Mouse (Mus musculus) ovary, postnatal 36 days (tissue): ENCODE data around the gene Dnm3.

Experiments used
- DNase-seq: peaks from one replicate; pipeline ENCODE4 v3.0.0; 2022; ENCODE audit warnings: low spot score, mixed read lengths

The Dnm3 gene

DNA sequence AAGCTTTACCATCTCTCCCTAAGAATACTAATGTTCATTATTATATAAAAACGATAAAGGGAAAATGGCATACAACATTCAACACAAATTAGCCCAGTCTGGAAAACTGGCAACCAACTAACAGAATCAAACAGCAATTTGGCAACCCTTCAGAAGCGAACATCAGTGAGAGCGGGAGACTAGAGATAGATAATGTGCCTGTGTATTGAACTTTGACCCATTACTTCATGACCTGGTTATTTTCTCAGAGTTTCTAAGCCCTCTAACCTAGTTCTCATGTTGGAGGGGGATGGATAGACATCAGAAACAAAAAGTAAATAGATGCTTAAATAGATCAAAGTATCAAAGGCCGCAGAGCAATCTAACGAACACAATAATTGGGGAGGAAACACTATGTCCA, 230.6 kb downstream of the Dnm3 start:
- no peak for DNase-seq

DNA sequence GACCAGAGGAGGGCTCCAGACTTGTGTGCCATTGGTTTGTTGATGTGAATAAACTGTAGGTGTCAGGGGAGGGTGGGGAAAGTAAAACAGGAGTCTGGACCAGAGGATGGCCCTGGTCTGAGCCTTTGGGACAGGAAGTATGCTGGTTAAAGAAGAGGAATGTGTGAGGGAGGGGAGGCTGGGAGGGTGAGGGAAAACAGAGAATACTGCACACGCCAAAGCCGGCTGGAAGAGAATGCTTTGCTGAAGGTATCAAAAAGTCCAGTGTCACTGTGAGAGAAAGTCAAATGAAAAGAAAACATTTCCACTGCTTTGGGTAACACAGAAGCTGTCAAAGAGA, 234.2 kb downstream of the Dnm3 start:
- DNase-seq = no peak

DNA sequence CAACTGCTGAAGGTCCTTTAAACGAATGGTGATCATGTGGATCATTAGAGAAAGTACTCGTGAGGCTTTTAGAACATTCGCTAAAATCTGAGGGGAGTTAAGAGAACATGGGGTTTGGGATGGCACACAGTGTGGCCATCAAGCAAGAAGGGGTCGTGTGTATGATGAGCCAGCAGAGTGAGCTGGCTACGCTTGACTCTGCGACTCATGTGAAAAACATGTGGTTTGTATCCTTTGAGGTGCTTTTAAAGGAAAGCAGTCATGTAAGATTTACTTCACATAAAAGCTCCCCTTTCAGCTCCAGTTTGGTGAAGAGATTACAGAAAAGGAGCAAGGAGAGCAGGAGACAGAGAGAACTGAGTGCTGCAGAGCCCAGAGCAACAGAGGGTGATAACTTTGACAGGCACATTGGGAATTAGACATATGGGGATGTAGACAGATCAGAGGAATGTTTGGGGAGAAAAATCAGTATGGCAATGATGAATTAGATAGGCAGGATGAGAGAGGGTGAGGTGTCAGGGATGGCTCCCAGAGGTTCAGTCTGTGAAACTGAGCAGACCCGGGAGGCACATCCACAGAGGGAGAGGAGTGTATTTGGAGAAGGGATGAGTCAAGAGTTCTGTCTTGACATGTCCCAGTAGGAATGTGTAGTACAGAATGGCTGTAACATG, 234.7 kb downstream of the Dnm3 start:
- DNase-seq = no peak

DNA sequence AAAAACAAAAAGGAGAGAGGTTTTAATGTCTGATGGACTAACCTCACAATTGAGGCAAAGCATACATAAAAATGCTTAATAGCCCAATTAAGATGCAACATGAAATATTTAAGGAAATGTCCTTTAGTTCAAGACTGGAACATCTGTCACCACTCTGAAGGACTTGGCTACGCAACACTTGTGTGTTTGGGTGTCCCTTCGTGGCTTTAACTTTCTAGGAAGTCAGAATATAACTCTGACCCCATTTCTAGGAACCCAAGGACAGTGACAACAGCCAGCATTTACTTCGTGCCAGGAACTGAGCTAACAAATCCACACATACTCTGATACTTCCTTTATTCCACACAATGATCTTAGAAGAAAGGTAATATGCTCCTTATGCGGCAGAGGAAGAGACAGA, 237.1 kb downstream of the Dnm3 start:
- no peak for DNase-seq

DNA sequence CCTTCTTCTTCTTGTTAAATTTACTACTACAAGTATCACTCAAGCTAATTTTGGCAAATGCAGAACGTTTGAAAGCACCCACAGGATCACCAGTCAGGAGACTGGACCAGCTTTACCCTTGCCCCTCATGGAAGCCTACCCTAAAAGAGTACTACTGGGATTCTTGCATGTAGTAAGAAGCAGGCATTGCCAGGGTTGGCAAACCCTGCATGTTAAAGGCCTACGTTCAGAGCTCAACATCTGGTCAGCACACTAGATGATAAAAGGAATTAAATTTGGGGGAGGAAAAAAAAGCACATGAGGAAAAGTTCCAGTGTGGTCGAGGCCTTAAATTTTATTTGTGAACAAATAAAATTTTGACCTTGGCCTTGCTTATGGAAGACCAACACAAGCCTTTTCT, 239.2 kb downstream of the Dnm3 start:
- no peak for DNase-seq

DNA sequence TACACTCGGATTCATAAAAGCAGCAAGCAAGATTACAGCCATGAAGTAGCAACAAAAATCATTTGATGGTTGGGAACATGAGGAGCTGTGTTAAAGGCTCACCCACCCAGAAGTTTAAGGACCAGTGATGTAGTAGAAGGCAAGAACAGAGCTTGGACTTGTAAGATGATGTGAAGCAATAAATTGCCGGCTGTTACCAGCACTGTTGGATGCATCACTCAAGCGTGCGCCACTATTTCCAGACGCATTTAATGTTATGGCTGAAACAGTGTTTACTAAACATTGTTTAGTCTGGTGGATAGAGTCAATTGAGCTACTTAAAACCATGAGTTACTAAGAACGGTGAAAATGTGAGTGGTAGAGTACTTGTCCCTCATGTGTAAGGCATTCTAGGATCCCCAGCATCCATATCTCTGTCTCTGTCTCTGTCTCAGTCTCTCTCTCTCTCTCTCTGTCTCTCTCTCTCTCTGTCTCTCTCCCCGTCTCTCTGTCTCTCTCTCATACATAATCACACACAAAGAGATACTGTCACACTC, 241.1 kb downstream of the Dnm3 start:
- no peak for DNase-seq

DNA sequence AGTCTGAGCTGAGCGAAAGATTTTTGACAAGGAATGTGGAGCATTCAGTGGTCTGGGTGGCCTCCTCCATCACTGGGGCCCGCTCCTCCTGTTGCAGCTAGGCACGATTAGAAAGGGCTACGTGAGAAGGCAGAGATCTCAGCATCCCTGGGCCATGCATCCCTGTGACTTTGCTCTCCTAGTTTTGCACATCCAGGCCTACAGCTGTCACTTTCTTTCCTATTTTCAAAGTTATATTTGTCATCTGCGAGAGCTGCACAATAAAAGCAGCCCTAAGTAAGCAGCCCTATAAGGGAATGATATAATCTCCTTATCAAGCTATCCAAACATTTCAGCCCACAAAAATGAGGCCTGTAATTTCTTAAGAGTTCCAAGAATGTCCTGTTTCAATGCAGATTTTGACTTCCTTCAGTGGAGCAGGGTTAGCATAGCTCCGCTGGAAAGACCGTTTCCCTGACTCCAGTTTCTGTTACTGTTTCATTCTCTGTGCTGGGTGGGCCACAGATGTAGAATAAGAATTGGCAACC, 252.2 kb downstream of the Dnm3 start:
- no peak for DNase-seq

DNA sequence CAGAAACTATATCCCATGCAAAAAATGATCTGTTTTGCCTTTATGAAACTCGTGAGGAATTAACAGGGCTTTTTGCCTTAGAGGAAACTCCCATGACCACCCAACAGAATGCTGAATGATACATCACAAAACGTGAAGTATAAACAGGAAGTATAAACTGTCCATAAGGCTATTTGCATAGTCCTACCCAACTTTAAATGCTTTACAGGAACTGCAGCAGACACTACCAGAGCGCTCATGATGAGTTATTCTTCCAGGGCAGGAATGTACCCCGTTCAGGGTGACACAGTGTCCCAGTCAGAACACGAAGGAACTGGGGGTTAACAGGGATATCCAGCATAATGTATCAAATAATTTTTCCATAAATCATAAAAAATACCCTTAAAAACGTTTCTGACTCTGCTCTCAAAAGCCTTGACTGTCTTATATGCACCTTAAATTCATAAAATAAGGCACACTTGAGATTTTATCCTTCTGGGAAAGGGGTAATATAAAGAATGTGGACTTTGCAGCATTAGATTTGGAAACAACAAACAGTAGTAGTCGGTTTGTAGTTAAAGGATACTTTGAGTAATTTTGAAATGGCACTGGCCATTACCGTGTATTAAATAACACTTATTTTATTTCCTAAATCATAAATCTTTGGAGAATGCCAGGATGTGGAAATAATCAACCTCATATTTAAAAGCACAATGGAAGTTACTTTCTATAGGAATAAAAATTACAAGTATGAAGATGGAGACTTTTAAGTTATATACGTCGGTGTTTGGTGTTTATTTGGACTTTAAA, 252.8 kb downstream of the Dnm3 start:
- DNase-seq = no peak

DNA sequence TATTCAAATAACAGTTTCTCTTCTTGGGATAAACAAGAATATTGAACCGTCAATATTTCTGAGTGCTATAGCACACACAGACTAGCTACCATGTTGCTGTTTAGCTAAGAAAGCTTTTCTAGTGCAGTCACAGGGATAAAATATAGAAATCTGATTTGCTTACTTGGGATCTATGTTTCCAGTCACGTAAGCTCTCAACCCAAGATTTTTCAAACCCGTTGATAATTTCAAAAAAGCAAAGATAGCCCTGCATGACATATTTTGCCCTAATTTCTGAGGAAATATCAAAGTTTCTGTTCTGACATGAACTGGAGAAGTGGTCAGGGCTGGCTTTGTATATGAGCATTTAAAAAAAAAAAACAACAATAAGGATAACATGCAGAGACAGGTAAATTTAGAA, 253.8 kb downstream of the Dnm3 start:
- no peak for DNase-seq

DNA sequence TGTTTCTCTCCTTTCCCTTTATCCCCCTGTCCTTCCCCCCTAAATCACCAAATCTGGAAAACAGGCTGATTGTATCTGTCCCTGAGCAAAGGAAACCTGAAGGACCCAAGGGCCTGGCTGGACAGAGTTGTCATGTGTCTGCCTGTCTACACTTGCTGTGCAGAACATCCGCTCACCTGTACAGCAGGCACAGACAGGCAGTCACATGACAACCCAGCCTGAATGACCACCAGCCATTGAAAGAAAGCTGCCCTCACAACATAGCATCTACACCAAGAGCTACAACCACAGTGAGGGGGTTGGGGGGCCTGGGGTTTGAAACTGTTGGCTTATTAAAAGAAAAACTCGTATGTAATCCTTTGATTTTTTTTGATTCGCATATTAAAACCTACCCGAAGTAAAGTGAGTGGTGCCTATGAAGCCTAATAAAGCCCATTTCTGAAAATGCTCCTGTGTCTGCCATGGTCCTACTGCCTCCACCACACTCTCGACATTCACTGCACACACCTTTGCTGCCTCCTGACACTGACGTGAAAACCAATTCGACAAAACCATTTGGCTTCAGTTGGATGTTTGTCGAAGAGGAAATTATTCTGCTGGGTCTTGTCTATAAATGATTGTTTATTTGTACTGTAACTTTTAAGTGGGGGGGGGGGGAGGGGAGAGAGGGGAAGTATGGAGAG, 254.4 kb downstream of the Dnm3 start:
- DNase-seq = no peak

DNA sequence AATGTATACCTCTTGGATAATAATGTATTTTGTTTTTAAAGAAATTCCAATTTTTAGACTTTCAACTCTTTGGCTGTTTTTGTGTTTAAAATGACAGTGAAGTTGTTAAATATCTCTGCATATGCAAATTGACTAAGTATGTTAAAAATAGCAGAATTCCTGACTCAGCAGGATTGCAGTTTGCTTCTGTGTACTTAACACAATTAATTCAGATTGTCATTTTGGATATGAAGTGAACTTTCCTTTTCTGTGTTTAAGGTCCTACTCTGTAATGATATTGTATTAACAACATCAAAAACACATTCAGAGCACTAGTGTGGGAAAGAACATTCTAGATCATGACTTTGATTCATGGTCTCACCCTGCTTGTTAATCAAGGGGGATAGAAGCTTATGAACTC, 255.5 kb downstream of the Dnm3 start:
- no peak for DNase-seq

DNA sequence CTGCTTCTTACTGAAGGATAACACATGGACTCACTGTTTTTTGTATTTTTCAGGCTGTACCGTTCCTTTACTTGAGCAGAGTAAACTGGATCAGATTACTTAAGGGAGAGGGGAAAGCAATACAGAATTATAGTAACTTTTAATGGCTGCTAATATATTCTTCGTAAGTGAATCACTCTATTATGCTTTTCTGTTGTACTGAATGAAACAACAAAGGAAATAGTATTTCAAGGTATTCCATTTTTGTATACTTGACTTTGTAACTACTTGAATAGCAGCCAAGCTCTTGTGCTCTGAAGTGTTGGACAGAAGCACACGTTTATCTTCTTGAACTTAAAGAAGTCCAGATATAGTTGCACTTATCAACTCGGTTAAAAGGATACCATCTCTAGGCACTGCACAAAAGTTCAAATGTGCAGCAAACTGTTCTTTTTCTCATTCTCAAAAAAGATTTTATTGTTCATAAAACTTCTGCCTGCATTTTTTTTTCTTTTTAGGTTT, 256.0 kb downstream of the Dnm3 start:
- no peak for DNase-seq

DNA sequence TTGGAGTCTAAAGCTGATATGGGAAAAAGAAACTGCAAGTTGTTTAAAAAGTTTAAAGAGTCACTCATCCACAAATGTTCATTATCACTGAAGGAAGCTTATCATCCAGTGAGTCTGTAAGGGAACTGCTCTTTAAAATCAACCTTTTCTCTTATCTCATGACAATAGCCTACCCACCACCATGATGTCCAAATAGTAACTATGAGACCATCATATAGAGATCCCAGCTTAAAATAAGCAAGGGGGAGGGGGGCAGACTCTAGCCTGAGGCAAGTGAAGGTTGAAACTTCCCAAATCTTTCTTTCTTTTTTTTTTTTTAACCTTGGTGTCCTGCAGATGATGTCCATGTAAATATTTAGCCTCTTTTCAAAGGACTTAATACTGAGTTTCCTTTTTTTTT, 256.9 kb downstream of the Dnm3 start:
- DNase-seq = no peak

DNA sequence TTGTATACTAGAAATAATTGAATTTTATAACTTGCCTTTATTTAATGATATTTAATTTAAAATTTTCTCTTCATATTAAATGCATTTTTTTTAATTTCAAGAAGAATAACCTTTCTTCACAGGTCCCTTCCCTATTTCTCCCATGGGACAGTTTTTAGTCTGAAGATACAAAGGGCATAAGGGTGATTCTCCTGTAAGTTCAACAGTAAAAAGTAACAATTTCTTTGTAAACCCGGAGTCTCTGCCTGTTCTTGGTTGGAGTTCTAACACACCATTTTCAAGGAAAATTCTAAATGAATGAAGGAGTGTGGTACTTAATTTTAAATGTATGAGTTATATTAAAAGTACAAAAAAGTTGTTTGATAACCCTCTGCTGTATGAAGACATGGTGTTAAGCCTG, 258.1 kb downstream of the Dnm3 start:
- DNase-seq = no peak

DNA sequence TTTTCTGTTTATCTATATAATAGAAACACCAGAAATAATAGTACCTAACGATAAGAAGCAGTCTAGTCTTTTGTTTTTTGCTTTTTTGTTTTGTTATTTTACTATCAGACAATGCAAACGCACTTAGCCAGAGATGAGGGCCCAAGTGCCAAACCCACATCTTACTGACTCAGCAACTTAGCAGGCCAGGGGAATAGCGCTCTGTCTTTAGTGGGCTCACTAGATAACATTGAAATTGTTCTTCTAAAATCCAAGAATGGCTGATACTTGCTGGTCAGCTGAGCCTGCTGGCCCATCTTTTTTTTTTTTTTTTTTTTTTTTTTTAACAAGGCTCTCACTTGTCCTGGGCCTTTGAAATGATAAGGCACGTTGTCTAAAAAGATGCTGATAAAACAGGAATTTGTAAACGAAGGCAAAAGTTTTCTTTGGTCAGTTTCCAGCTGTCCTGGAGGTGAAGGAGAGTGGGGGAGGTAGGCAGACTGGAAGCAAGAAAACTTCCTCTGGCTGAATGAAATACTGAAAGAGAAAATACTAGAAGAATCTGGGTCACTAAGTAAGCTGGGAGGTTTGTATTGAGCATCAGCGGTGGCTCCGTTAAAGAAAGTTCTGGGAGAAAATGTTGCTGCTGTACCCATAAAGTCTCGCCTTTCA, 259.2 kb downstream of the Dnm3 start:
- DNase-seq = no peak

DNA sequence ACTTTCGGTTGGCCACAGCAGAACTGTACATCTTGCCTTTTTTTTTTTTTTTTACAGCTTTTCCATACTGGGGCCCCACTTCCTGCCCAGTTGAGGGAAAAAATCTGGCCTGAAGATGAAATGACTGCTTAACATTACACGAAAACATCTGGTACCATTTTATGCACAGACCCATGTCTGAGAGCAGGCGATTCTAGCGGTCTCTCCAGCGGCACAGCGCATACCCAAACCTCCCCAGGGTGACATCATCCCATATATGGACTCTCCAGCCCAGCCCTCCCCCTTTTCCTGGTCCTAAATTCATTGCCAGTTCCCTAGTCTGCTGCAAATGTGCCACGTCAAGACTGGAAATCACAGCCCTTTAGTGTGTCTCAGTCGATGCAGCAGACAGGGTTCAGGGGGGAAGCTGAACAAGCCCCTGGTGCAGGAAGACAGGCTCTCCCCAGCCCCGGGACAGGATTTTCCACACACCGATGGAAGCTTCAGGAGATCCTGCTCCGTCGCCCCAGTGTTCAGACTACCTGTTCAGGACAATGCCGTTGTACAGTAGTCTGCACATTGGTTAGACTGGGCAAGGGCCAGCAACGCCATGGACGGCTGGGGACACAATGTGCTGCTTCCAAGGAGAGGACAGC, 260.4 kb downstream of the Dnm3 start:
- DNase-seq = peak; percentile 45

DNA sequence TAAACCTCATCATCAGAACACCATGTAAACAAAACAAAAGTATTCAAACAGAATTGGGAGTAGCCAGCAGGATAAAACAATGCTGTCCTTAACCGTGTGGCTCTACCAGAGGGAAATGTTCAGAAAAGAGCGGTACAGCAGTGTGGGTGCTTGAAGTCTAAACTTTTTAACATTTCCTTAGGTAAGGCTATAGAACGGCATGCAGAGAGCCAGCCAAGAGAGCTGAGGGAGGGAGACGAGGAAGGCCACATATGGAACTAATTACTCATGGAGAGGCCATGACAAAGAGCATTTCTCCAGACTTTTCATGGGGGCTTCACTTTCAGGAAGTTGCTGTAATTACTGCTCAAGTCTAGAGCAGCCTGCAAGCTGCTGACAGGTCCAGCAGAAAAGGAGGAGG, 261.2 kb downstream of the Dnm3 start:
- no peak for DNase-seq

DNA sequence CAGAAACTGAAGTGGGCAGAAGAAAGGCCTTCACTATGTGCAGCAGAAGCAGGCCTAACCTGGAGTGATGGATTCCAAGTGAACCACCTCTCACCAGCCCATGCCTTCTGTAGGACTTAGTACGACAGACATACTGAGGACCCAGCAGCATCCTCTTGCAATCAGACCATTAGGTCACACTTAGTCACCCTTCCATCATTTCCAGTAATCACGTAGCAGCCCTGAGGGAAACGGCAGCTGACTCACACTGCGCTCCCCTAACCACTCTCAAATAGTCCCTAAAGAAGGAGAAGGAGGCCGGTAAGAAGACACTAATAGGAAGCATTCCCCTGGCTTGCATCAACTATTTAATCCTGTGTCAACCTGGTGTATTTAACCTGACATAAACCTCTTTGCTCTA, 262.1 kb downstream of the Dnm3 start:
- no peak for DNase-seq

DNA sequence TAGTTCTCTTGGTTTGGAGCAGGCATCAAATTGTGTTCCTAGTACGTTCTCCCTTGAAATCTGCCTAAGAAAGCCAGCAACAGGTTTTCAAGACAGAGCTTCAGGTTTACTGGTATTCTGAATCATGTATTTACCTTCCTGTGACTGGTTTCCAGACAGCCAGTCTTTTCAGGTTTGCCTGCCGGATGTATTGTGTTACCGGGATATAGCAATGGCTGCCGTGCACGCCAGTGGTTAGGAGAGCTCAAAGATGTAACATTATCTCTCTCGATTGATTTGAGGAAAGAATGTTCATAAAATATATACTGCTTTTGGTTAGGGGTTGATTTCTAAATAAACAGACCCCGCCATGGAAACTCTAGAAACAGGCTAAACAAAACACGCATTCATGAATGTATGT, 264.8 kb downstream of the Dnm3 start:
- no peak for DNase-seq

DNA sequence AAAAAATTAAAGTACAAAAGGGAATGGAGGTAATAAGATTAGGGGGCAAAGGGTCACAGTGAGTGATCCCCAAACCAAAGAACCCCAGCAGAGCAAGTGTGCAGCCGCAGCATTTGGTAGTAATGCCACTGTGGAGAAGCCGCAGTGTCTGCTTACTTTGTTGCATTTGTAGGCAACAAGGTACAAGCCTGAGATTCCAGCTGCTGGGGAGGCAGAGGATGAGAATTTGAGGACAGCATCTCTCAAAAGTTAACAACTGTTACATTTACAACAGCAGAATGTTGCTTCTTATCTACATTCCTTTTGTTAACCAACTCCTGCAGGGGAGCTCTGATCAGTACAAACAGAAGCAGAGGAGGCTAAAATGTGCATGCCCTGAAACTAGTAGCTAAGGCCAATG, 267.3 kb downstream of the Dnm3 start:
- DNase-seq = no peak

DNA sequence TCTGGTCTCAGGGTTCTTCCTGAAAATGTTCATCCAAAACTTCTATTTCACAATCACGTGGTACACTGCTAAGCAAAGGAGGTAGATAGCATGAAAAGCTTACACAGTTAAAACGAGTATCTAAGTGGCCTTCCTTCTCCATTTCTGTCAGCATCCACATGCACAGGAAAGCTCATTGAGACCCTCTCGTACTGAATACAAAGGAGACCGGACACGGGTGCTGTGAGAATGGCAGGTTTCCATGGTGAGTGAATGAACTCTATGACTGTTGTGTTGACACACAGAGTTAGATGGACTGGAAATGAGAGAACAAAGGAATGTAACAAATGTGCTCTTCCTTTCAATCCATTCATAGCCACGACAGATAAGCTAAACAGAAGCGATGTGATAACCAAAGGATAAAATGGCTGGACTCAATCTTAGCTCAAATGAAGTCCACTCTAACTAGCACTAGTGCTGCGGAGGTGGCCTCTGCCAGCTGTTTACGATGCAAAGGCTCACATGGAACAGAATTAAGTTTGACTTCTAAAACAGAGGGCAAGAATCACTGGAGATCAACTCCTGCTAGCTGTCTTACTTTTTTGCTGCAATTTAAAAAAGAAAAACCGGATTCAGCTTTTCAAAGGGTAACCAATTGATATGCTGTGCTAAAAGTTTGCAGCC, 268.2 kb downstream of the Dnm3 start:
- no peak for DNase-seq
